Comparison of ENCODE assay signal across 19 mouse cellular contexts in genomic region chr10:111686585-111686984, GRCm38 (mm10).
A peak's percentile ranks its signal among the peaks of the same experiment; 100 is the strongest.
DNase-seq lines count a peak whose midpoint lies in the region; ATAC-seq and TF ChIP-seq lines count a peak whose summit lies in the region.
"Had no signal": no experiment of that assay in that cellular context is flagged by ENCODE, and none has a peak within 500 bp of the region (broad histone marks: within the 10 kb centered on the region; RNA-seq: fewer than 3 reads in every experiment).

No protein-coding gene starts in this region.

- no peaks in the 10 kb centered on the region for H3K9me3 ChIP-seq in hindbrain, embryonic 13.5 days
- no peaks in the 10 kb centered on the region for H3K9me3 ChIP-seq in hindbrain, embryonic 11.5 days (ENCODE audit: control insufficient read depth, low read length)
- H3K9me3 ChIP-seq in forebrain, embryonic 14.5 days (replicated peaks; ENCODE audit: control insufficient read depth, low read length): no peaks in the 10 kb centered on the region
- no peaks in the 10 kb centered on the region for H3K9me3 ChIP-seq in hindbrain, embryonic 15.5 days
- no peaks in the 10 kb centered on the region for H3K9me3 ChIP-seq in neural tube, embryonic 14.5 days (ENCODE audit: control insufficient read depth, low read length)
- H3K9me3 ChIP-seq: embryonic facial prominence, embryonic 12.5 days had no signal

- no peak for DNase-seq in hindbrain, embryonic 11.5 days (ENCODE audit: low spot score)
- DNase-seq in forebrain, embryonic 14.5 days (ENCODE audit: low spot score): peak; percentile 78
- no peak for DNase-seq in cerebellum, adult 2 months
- DNase-seq in gastrocnemius, postnatal 10 days: no peak
- DNase-seq: adrenal gland, postnatal 25 days; cerebellum, adult 8-10 months; heart, postnatal 4 days; kidney, adult 8-10 months; kidney, postnatal 36 days; left cerebral cortex, postnatal 4 days; lung, adult 18-20 months; lung, postnatal 4 days; right cerebral cortex, postnatal 14 days had no signal

- no peaks in the 10 kb centered on the region for H3K27me3 ChIP-seq in hindbrain, embryonic 13.5 days
- H3K27me3 ChIP-seq in hindbrain, embryonic 11.5 days (ENCODE audit: control insufficient read depth, insufficient read depth, low read length): no peaks in the 10 kb centered on the region
- H3K27me3 ChIP-seq in forebrain, embryonic 14.5 days (replicated peaks; ENCODE audit: control insufficient read depth, insufficient read depth, low read length): no peaks in the 10 kb centered on the region
- no peaks in the 10 kb centered on the region for H3K27me3 ChIP-seq in hindbrain, embryonic 15.5 days
- H3K27me3 ChIP-seq in neural tube, embryonic 14.5 days (ENCODE audit: control insufficient read depth, insufficient read depth, low read length): no peaks in the 10 kb centered on the region
- no peaks in the 10 kb centered on the region for H3K27me3 ChIP-seq in cerebellum, adult 2 months (ENCODE audit: control insufficient read depth, insufficient read depth, low read length)
- H3K27me3 ChIP-seq: embryonic facial prominence, embryonic 12.5 days; Patski had no signal

- 39% methylated on average over 5 of the region's 5 CpGs for WGBS in hindbrain, embryonic 13.5 days
- WGBS in hindbrain, embryonic 11.5 days: 51% methylated on average over 5 of the region's 5 CpGs
- WGBS in forebrain, embryonic 14.5 days: 7% methylated on average over 5 of the region's 5 CpGs
- 29% methylated on average over 5 of the region's 5 CpGs for WGBS in hindbrain, embryonic 15.5 days
- 23% methylated on average over 5 of the region's 5 CpGs for WGBS in neural tube, embryonic 14.5 days
- 43% methylated on average over 5 of the region's 5 CpGs for WGBS in cerebellum, adult 2 months

- peaks cover 15% of the 10 kb centered on the region; the same call in 1 of the 2 replicates for H3K4me1 ChIP-seq in hindbrain, embryonic 13.5 days (replicated peaks)
- H3K4me1 ChIP-seq in hindbrain, embryonic 11.5 days (replicated peaks; ENCODE audit: control insufficient read depth, insufficient read depth, low read length): no peaks in the 10 kb centered on the region
- peaks cover 3% of the 10 kb centered on the region; the same call in 1 of the 2 replicates for H3K4me1 ChIP-seq in forebrain, embryonic 14.5 days (ENCODE audit: control insufficient read depth, insufficient read depth, low read length)
- peaks cover 8% of the 10 kb centered on the region; the same call in 1 of the 2 replicates for H3K4me1 ChIP-seq in hindbrain, embryonic 15.5 days (replicated peaks)
- no peaks in the 10 kb centered on the region; the same call in 1 of the 2 replicates for H3K4me1 ChIP-seq in neural tube, embryonic 14.5 days (ENCODE audit: control insufficient read depth, insufficient read depth, low read length)
- H3K4me1 ChIP-seq in cerebellum, adult 2 months (ENCODE audit: control insufficient read depth, insufficient read depth, low read length): no peaks in the 10 kb centered on the region

- no peak overlapping the region for H3K4me3 ChIP-seq in hindbrain, embryonic 13.5 days
- H3K4me3 ChIP-seq in hindbrain, embryonic 11.5 days (ENCODE audit: low read depth, low read length): no peak overlapping the region
- H3K4me3 ChIP-seq in forebrain, embryonic 14.5 days (ENCODE audit: low read depth, low read length): no peak overlapping the region
- H3K4me3 ChIP-seq in hindbrain, embryonic 15.5 days: no peak overlapping the region
- H3K4me3 ChIP-seq in neural tube, embryonic 14.5 days (ENCODE audit: low read depth, low read length): no peak overlapping the region
- no peak overlapping the region for H3K4me3 ChIP-seq in cerebellum, adult 2 months (replicated peaks; ENCODE audit: insufficient read depth, low read depth, low read length)
- H3K4me3 ChIP-seq: embryonic facial prominence, embryonic 12.5 days had no signal

- no peak overlapping the region for H3K9ac ChIP-seq in hindbrain, embryonic 13.5 days
- no peak overlapping the region for H3K9ac ChIP-seq in hindbrain, embryonic 11.5 days (ENCODE audit: low read depth, low read length)
- no peak overlapping the region for H3K9ac ChIP-seq in forebrain, embryonic 14.5 days (ENCODE audit: low read length)
- H3K9ac ChIP-seq in hindbrain, embryonic 15.5 days: no peak overlapping the region
- no peak overlapping the region for H3K9ac ChIP-seq in neural tube, embryonic 14.5 days (replicated peaks; ENCODE audit: low read depth, low read length)
- H3K9ac ChIP-seq: embryonic facial prominence, embryonic 12.5 days had no signal

- peak; percentile 88 for ATAC-seq in hindbrain, embryonic 13.5 days (ENCODE audit: low FRiP score)
- no peak for ATAC-seq in hindbrain, embryonic 11.5 days (ENCODE audit: low FRiP score)
- peak; percentile 72 for ATAC-seq in forebrain, embryonic 14.5 days
- ATAC-seq in hindbrain, embryonic 15.5 days (ENCODE audit: low FRiP score, low read depth): peak; percentile 74
- ATAC-seq in neural tube, embryonic 14.5 days (ENCODE audit: low read depth): peak; percentile 87
- ATAC-seq: activated CD4-positive, CD25-positive, alpha-beta regulatory T cell, adult 4 months; Patski had no signal

- TF ChIP-seq POLR2A in cerebellum, adult 2 months (IDR thresholded peaks at IDR 0.05; ENCODE audit: borderline replicate concordance, insufficient read depth, low read length): no peak

- no peak overlapping the region for H3K4me2 ChIP-seq in hindbrain, embryonic 13.5 days
- H3K4me2 ChIP-seq in hindbrain, embryonic 11.5 days (replicated peaks; ENCODE audit: low read depth, low read length): no peak overlapping the region
- H3K4me2 ChIP-seq in forebrain, embryonic 14.5 days (ENCODE audit: low read length): no peak overlapping the region
- no peak overlapping the region for H3K4me2 ChIP-seq in hindbrain, embryonic 15.5 days
- no peak overlapping the region for H3K4me2 ChIP-seq in neural tube, embryonic 14.5 days (ENCODE audit: low read depth, low read length)
- H3K4me2 ChIP-seq: embryonic facial prominence, embryonic 12.5 days had no signal

- TF ChIP-seq CTCF in cerebellum, adult 2 months (IDR thresholded peaks at IDR 0.05; ENCODE audit: borderline replicate concordance, insufficient read depth, low read depth, low read length): no peak

- H3K27ac ChIP-seq in hindbrain, embryonic 13.5 days: peak overlapping the region; percentile 55
- H3K27ac ChIP-seq in hindbrain, embryonic 11.5 days (ENCODE audit: low read depth, low read length): no peak overlapping the region
- no peak overlapping the region for H3K27ac ChIP-seq in forebrain, embryonic 14.5 days (ENCODE audit: low read depth, low read length)
- no peak overlapping the region; the same call in 1 of the 2 replicates for H3K27ac ChIP-seq in hindbrain, embryonic 15.5 days (replicated peaks)
- no peak overlapping the region; the same call in 1 of the 2 replicates for H3K27ac ChIP-seq in neural tube, embryonic 14.5 days (ENCODE audit: low read depth, low read length)
- H3K27ac ChIP-seq in cerebellum, adult 2 months (ENCODE audit: insufficient read depth, low read length): no peak overlapping the region
- H3K27ac ChIP-seq: embryonic facial prominence, embryonic 12.5 days had no signal

- no peaks in the 10 kb centered on the region for H3K36me3 ChIP-seq in hindbrain, embryonic 13.5 days
- H3K36me3 ChIP-seq in hindbrain, embryonic 11.5 days (ENCODE audit: control insufficient read depth, insufficient read depth, low read length): no peaks in the 10 kb centered on the region
- H3K36me3 ChIP-seq in forebrain, embryonic 14.5 days (ENCODE audit: control insufficient read depth, insufficient read depth, low read length): no peaks in the 10 kb centered on the region
- H3K36me3 ChIP-seq in hindbrain, embryonic 15.5 days: no peaks in the 10 kb centered on the region
- H3K36me3 ChIP-seq in neural tube, embryonic 14.5 days (ENCODE audit: control insufficient read depth, insufficient read depth, low read length): no peaks in the 10 kb centered on the region
- H3K36me3 ChIP-seq: embryonic facial prominence, embryonic 12.5 days had no signal
